Mouse (Mus musculus) cerebellum, adult (tissue): Measurements from ENCODE around the gene Kmt2a.

ENCODE experiments used
- ATAC-seq: cut with Nextera tagmentation; 2 replicates; pipeline ENCODE4 v1.9.2; 2017; ENCODE audit warnings: mild to moderate bottlenecking, moderate library complexity, mixed read lengths; ENCODE audit not compliant: insufficient number of reproducible peaks, low FRiP score, low TSS enrichment

Kmt2a gene

GRCm38 (mm10) chr9:44880309-44881081 lies 601 bp downstream of the Kmt2a start:
- 0 out of 2 replicates have a peak, but pooled peaks have one; percentile 37 for ATAC-seq

DNA sequence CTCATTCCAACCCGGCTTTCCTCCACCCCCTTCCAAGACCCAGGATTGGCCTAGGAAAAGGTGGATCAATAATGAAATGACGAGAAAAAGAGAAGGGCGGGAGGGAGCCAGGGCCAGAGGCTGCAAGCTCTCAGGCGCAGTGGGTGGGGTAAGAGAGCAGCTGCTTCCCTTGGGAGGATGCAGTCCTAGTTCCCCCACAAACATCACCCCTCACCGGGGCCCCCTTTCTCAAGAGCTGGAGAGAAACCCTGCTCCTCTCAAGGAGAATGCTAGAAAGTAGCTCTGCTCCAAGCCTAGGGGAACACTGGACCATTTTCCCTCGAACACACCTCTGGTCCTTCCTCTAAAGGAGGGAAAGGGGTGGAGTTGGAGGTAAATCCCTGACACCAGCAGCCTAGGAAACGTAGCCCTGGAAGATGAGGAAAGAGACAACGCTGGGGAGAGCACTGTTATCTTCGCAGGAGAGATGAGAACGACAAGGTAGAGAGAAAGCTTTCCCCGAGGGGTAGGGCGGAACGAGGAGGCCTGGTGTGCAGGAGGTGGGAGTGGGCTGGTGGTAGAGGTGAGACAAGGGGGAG lies 1.3 kb downstream of the Kmt2a start:
- no peak for ATAC-seq

DNA sequence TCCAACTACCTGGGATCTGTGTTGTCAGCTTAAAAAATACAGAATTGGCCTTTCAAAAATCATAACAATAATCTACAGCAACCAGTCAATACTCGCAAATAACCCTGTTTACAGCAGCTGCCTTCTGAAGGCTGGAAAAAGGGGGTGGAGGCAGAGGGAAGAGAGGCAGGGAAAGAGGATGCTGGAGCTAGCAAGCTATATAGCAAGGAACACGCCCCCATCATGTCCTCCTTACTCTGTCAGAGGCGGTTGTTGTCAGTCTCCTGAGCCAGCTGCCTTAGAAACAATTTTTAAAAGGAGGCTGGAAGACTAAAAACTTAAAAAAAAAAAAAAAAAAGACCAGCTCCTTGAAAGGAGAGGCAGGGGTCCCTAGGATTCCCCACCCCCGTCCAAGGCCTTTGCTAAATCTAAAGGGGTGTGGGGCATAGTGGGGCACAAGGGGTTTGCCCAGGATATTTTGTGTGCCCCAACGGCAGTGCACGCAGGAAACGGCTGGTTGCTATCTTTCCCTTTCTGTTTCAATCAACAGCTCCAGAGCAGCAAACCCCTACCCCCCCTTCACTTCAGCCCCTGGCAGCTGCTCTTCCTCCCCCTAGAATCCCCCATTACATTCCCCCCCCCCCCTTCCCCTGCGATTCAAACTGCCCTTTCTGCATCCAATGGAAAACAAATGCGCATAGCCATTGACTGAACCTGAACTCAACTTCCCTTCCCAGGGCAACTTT lies 2.2 kb downstream of the Kmt2a start:
- no peak for ATAC-seq

GRCm38 (mm10) chr9:44877686-44878085 lies 3.4 kb downstream of the Kmt2a start:
- no peak for ATAC-seq

DNA sequence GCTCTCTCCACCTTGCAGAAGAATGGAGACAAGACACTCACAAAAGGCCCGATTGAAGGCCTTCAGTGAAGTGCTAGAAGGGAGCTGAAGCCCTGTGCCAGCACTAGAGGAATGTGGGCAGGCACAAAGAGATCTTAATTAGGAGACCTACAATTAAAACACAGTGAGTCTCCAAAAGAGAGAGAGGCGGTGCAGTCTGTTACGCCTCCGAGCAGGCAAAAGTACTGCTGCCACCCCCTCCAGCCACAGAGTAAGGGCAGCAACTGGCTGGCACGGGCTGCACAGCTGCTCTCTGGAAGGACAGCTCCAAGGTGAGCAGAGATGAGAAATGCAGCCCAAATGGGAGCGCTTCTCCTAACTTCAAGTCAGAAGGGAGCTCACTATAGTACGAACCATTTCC lies 5.6 kb downstream of the Kmt2a start:
- no peak for ATAC-seq

DNA sequence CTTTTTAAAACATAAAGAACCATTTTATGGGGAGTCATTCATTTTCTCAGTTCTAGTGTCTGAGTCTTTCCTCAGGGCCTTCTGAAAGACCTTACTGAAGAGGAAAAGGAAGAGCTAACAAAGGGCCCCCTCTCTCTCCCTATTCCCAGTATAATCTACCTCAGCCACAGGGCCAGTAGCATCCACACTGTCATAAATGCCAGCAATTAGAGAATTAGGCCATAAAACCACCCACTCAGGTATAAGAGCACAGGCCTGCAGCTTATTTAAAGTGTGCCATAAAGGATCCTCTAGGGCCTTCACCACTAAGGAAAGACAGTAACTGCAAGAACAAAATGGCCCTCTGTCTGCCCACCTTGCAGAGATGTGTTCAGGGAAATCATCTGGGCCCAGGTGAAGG lies 6.9 kb downstream of the Kmt2a start:
- ATAC-seq: no peak

- no peak for ATAC-seq
Measured at GRCm38 (mm10) chr9:44873665-44874064, 7.4 kb downstream of the Kmt2a start.

- no peak for ATAC-seq
Measured at GRCm38 (mm10) chr9:44868336-44869094, 12.6 kb downstream of the Kmt2a start.

GRCm38 (mm10) chr9:44867664-44868063 lies 13.4 kb downstream of the Kmt2a start:
- no peak for ATAC-seq

DNA sequence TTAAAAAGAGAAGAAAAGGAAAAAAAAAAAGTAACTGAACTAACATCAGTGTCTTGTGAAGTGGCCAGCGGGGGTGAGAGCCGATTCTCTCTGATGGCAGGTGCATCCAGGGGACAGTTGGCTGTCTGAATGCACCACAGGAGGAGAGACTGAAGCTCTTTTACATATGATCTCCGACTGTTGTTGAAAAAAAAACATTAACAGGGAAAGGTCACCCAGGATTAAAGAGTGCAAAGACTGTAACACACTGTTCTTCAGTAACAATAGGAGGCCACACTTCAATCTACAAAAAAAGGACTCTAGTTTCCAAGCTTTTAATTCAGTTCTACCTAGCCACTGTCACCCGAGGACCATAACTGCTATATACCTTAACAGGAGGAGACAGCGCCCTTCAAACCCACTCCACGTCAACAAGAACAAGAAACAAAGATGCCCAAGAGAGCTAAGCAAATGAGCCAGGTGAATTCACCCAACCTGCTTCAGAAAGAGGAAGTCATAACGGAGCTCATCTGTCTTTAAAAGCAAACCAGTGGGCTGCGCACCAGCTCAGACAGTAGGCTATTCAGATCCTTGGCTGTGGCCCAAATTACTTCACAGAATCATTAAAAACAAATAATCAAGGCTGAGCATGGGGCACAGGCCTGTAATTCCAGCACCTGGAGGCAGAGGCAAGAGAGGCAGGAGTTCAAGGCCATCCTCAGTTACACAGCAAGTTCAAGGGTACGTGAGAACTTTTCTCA lies 14.4 kb downstream of the Kmt2a start:
- ATAC-seq: no peak

DNA sequence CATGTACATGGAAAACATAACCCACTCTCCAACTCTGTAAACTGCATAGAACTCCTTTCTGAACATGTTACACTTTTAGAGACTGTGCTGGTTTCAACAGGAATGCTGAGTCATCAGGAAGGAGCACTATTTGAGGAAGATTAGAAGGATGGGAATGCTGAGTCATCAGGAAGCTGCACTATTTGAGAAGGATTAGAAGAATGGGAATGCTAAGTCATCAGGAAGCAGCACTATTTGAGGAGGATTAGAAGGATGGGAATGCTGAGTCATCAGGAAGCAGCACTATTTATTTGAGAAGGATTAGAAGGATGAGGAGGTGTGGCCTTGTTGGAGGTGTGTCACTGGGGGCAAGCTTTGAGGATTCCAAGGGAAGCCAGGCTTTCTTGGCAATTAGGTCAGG lies 20.0 kb downstream of the Kmt2a start:
- no peak for ATAC-seq

DNA sequence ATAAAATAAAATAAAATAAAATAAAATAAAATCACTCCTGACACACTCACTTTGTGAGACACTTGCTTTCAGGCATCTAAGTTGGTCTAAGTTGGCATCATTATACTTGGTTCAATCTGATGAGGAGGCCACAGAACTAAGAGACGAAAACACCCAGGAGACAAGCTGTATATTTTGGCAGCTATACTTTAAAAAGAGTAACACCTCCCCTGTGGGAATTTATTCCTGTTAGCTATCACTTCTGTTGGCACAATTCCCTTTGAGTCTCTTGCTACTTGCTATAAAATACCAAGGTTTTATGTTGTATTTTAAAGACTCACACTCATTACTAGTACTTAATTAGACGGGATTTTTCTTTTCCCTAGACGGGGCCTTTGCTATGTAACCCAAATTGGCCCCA lies 22.4 kb downstream of the Kmt2a start:
- ATAC-seq: no peak

DNA sequence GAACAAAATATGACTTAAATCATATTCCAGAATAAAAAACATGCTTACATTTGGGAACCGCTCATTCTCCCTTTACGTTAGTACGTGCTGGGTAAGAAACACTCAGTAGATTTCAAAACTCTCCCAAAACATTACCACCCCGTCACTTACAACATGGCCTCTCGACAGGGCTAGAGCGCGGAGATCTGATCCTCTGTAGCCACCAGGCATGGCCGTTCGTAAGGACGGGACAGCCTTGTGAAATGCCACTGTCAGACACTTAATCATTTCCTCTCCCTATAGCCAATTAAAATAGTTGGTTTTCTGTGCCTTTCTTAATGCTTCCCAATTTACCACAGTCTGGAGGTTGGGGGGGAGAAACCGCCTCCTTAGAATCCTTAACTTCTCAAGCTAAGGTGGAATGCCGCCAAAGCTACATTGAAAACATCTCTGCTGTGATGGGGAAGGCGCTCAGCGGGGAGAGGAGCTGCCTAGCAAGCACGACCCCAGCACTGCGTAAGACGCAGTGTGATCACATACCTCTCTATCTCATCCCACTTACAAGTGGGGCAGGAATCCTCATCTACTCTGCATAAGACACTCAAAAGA lies 23.6 kb downstream of the Kmt2a start:
- no peak for ATAC-seq

GRCm38 (mm10) chr9:44855153-44855552 lies 25.9 kb downstream of the Kmt2a start:
- ATAC-seq: no peak

DNA sequence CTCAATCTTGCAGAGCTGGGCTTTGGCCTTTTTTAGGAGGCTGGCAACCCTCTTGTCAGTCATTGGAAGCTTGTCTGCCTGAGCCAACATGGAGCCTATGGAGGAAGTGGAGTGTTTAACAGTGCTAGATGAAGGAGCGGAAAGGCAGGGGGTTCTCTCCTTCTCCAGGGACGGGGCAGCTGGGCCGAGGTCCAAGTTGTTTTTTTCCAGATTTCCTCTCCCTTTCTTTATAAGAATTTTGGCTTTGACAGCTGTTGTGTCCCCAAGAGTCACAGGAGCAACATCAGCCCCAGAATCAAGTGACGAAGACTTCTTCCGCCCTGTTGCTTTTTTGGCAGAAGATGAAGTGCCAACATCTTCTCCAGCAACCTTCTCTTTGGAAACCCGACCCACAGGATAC lies 33.6 kb downstream of the Kmt2a start:
- no peak for ATAC-seq

GRCm38 (mm10) chr9:44841241-44841640 lies 39.9 kb downstream of the Kmt2a start:
- no peak for ATAC-seq

- no peak for ATAC-seq
Measured at GRCm38 (mm10) chr9:44836439-44836838, 44.7 kb downstream of the Kmt2a start.

- ATAC-seq: no peak
Measured at GRCm38 (mm10) chr9:44832356-44832755, 48.7 kb downstream of the Kmt2a start.

DNA sequence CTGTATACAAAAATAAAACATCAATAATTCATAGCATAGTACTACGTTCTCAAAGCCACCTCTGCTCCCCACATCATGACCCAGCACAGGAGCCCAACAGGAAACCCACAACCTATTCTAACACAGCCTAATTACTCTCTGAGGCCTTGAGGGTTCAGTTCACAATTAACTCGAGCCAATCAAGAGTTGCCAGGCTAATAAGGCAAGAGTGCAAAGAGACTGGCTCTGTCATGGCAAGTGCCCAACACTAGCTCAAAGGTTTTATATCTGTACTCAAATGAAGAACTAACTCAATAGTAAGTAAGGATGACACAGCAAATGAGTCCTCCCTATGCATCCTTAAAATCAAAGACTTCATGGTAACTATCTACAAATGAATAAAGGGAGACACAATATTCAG lies 50.6 kb downstream of the Kmt2a start:
- ATAC-seq: no peak

DNA sequence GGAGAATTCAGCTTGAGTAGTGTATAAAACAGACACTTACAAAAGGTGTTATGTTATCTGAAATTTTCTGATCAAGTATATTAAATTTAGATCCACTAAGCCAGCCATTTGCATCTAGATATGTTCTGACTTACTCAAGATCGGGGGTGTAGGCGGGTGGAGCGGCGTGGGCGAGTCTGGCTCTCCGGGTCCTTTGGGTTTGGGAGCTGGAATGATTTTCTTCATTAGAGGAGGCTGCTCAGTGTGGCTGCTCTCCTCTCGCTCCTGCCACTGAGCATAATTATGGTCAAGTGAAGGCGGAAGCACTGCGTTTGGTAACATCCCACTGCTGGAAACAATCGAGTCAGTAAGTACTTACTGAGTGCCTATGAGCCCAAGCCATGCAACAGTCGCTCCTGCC lies 52.2 kb downstream of the Kmt2a start:
- ATAC-seq: no peak
